Mouse (Mus musculus): ENCODE measurements around the gene Prdm15.

GRCm38 (mm10) chr16:97897346-97898024 lies 45.8 kb upstream of the Prdm15 start:
- TF ChIP-seq CTCF (IDR thresholded peaks at IDR 0.05; ENCODE audit: low read depth, low read length) (no peak), GATA1 (IDR thresholded peaks at IDR 0.05; ENCODE audit: borderline replicate concordance, low read length) (no peak), POLR2AphosphoS5 (IDR thresholded peaks at IDR 0.05; ENCODE audit: insufficient replicate concordance, low read depth, low read length) (no peak), TAL1 (conservative IDR thresholded peaks at IDR 0.05; ENCODE audit: low read depth, low read length) (no peak)
